Mouse (Mus musculus): Measurements from ENCODE around the gene Gata5. TPM values are rescaled to one million over a fixed set of nuclear protein-coding genes. Genes with fewer than 3 reads are reported as not detected.

Gata5 gene
- total and polyA plus RNA-seq, 3 experiments = not detected

GRCm38 (mm10) chr2:180289440-180290108, 44.9 kb downstream of the Gata5 start, which contains the start of gene Rbbp8nl:
Rbbp8nl (minus strand) TSS chr2:180289879.
- Histone ChIP-seq H3K9ac (ENCODE audit: insufficient read depth, low read depth) (no peak within 1 kb of the TSS), H3K79me2 (replicated peaks; ENCODE audit: control insufficient read depth, extremely low read depth, insufficient read depth, poor library complexity, severe bottlenecking) (no peaks in the 10 kb centered on the region), H3K36me3 (replicated peaks in 1 of 2; ENCODE audit: control insufficient read depth in 1 of 2, insufficient read depth in 1 of 2, low read length in 1 of 2) (no peaks in the 10 kb centered on the region), H3K27ac (ENCODE audit: insufficient read depth, low read depth) (no peak within 1 kb of the TSS), H3K9me3 (replicated peaks; ENCODE audit: low read length) (no peaks in the 10 kb centered on the region), H3K27me3 (replicated peaks) (peaks cover 77% of the 10 kb centered on the region), H3K4me3 (replicated peaks in 1 of 3; ENCODE audit: low read depth in 2 of 3, low read length in 2 of 3, poor library complexity in 1 of 3) (no peak within 1 kb of the TSS), H3K4me2 (ENCODE audit: insufficient read depth, low read depth, poor library complexity, severe bottlenecking) (no peak within 1 kb of the TSS), H3K4me1 (ENCODE audit: control insufficient read depth in 1 of 2, insufficient read depth in 2 of 2) (no peaks in the 10 kb centered on the region; a peak in 1 of 4 replicates)
- in situ Hi-C loops (cut with MboI; ENCODE audit: low pct_ligation_motif_present, low pct_unique_long_range_greater_than_20kb, low sequenced_read_pairs) = loop anchor here (10.0 kb wide), 1 partner anchor 145 kb away; no protein-coding TSS in a partner anchor
- TF ChIP-seq POLR2AphosphoS2 (IDR thresholded peaks at IDR 0.05; ENCODE audit: low read depth, low read length) (no peak), UBTF (IDR thresholded peaks at IDR 0.05; ENCODE audit: low read depth, low read length) (no peak), MEF2A (IDR thresholded peaks at IDR 0.05; ENCODE audit: borderline replicate concordance, low read depth, low read length) (no peak), RAD21 (IDR thresholded peaks at IDR 0.05; ENCODE audit: low read depth, low read length) (no peak), PAX5 (IDR thresholded peaks at IDR 0.05; ENCODE audit: low read length) (no peak), CHD1 (IDR thresholded peaks at IDR 0.05; ENCODE audit: low read depth, low read length) (no peak), EP300 (IDR thresholded peaks at IDR 0.05; ENCODE audit: low read length) (no peak), USF2 (conservative IDR thresholded peaks at IDR 0.05; ENCODE audit: low read depth, low read length) (no peak), MAX (IDR thresholded peaks at IDR 0.05; ENCODE audit: low read length) (no peak), SIN3A (IDR thresholded peaks at IDR 0.05; ENCODE audit: low read length) (no peak), TBP (conservative IDR thresholded peaks at IDR 0.05; ENCODE audit: low read depth, low read length) (no peak), MYC (IDR thresholded peaks at IDR 0.05; ENCODE audit: low read depth, low read length) (no peak), MXI1 (IDR thresholded peaks at IDR 0.05; ENCODE audit: low read depth, low read length) (no peak), USF1 (IDR thresholded peaks at IDR 0.05; ENCODE audit: low read depth, low read length) (no peak), GABPA (IDR thresholded peaks at IDR 0.05; ENCODE audit: insufficient replicate concordance, low read depth, low read length) (no peak)
- dilution Hi-C loops (cut with MboI; ENCODE audit: extremely low pct_ligation_motif_present, extremely low pct_unique_long_range_greater_than_20kb, low sequenced_read_pairs) = no loop called here
- DNase-seq (ENCODE audit: extremely low read depth) = no peak

GRCm38 (mm10) chr2:180288966-180289365, 45.5 kb downstream of the Gata5 start:
- H3K9me3 ChIP-seq (replicated peaks; ENCODE audit: low read length) = no peaks in the 10 kb centered on the region
- no peaks in the 10 kb centered on the region for H3K79me2 ChIP-seq (replicated peaks; ENCODE audit: control insufficient read depth, extremely low read depth, insufficient read depth, poor library complexity, severe bottlenecking)
- H3K36me3 ChIP-seq (replicated peaks in 1 of 2; ENCODE audit: control insufficient read depth in 1 of 2, insufficient read depth in 1 of 2, low read length in 1 of 2) = no peaks in the 10 kb centered on the region
- TF ChIP-seq MXI1 (IDR thresholded peaks at IDR 0.05; ENCODE audit: low read depth, low read length) = no peak
- no peak for TF ChIP-seq MAFK (IDR thresholded peaks at IDR 0.05; ENCODE audit: insufficient replicate concordance, low read length)
- no peak for TF ChIP-seq USF2 (conservative IDR thresholded peaks at IDR 0.05; ENCODE audit: low read depth, low read length)
- TF ChIP-seq GABPA (IDR thresholded peaks at IDR 0.05; ENCODE audit: insufficient replicate concordance, low read depth, low read length) = no peak
- no peak for TF ChIP-seq SMC3 (IDR thresholded peaks at IDR 0.05; ENCODE audit: low read depth, low read length)
- no peak for TF ChIP-seq TCF12 (IDR thresholded peaks at IDR 0.05; ENCODE audit: low read depth, low read length)
- no peak for TF ChIP-seq UBTF (IDR thresholded peaks at IDR 0.05; ENCODE audit: low read depth, low read length)
- TF ChIP-seq SIN3A (IDR thresholded peaks at IDR 0.05; ENCODE audit: low read length) = no peak
- no peak for TF ChIP-seq MAX (IDR thresholded peaks at IDR 0.05; ENCODE audit: low read length)
- no peak for TF ChIP-seq JUND (conservative IDR thresholded peaks at IDR 0.05; ENCODE audit: low read depth, low read length)
- TF ChIP-seq RCOR1 (conservative IDR thresholded peaks at IDR 0.05; ENCODE audit: low read depth, low read length) = no peak
- TF ChIP-seq ELF1 (IDR thresholded peaks at IDR 0.05; ENCODE audit: low read depth, low read length) = no peak
- no peak overlapping the region for H3K9ac ChIP-seq (ENCODE audit: insufficient read depth, low read depth)
- H3K4me3 ChIP-seq (replicated peaks in 1 of 3; ENCODE audit: low read depth in 2 of 3, low read length in 2 of 3, poor library complexity in 1 of 3) = no peak overlapping the region
- H3K27me3 ChIP-seq (replicated peaks) = peaks cover 83% of the 10 kb centered on the region
- in situ Hi-C loops (cut with MboI; ENCODE audit: low pct_ligation_motif_present, low pct_unique_long_range_greater_than_20kb, low sequenced_read_pairs) (loop anchor here (10.0 kb wide), 1 partner anchor 146 kb away; no protein-coding TSS in a partner anchor), dilution Hi-C loops (cut with MboI; ENCODE audit: extremely low pct_ligation_motif_present, extremely low pct_unique_long_range_greater_than_20kb, low sequenced_read_pairs) (no loop called here)
- no peak overlapping the region for H3K27ac ChIP-seq (ENCODE audit: insufficient read depth, low read depth)
- H3K4me1 ChIP-seq (ENCODE audit: control insufficient read depth in 1 of 2, insufficient read depth in 2 of 2) = no peaks in the 10 kb centered on the region; a peak in 1 of 4 replicates
- DNase-seq (ENCODE audit: extremely low read depth) = no peak
- no peak overlapping the region for H3K4me2 ChIP-seq (ENCODE audit: insufficient read depth, low read depth, poor library complexity, severe bottlenecking)
